ENCODE assay signal across 8 mouse cellular contexts in the genomic region with DNA sequence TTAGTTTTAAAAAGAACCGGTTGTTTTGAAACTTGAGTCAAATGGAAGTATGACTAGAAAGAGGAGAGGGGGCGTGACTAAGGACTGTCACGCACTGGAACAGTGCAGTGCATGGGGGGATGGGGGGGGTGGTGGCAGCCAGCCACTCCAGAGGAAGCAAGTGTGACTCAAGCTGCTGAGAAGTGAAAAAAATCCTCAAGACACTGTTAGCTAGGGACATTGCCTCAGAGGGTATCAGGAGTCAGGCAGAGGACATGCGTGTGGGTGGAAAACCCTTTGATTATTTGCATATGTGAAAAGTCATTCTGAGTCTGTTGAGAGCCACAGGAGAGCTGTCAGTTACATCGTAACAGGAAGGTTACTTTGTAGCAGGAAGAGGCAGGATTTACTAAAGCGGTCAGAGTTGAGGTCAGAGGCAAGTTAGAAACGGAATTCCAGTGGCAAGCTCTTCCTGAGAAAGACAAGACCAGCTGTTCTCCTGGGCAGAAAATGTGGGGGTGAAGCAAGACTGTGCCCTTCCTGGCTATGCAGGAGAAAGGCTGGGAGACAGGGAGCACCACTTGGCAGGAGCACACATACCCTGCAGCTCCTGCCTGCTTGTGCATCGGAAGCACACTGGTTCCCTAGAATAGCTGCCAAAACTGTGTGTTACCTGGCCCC. TPM values are rescaled to one million over a fixed set of nuclear protein-coding genes. Genes with fewer than 3 reads are reported as not detected.
A peak's percentile ranks its signal among the peaks of the same experiment; 100 is the strongest.
DNase-seq lines count a peak whose midpoint lies in the region; ATAC-seq and TF ChIP-seq lines count a peak whose summit lies in the region.

No protein-coding gene starts in this region.

- no peaks in the 10 kb centered on the region for H3K36me3 ChIP-seq in hindbrain, embryonic 13.5 days
- no peaks in the 10 kb centered on the region for H3K36me3 ChIP-seq in hindbrain, embryonic 12.5 days
- no peaks in the 10 kb centered on the region for H3K36me3 ChIP-seq in hindbrain, postnatal 0 days (ENCODE audit: insufficient read depth, low read length)
- H3K36me3 ChIP-seq in liver, embryonic 14.5 days (replicated peaks; ENCODE audit: control insufficient read depth, insufficient read depth, low read depth) = no peaks in the 10 kb centered on the region

- TF ChIP-seq POLR2A in embryonic fibroblast, embryonic 13.5 days (IDR thresholded peaks at IDR 0.05; ENCODE audit: low read depth, low read length) = 0 out of 2 replicates have a peak, but pooled peaks have one; percentile 14

- ATAC-seq in hindbrain, embryonic 13.5 days (ENCODE audit: low FRiP score) = no peak
- no peak for ATAC-seq in hindbrain, embryonic 12.5 days (ENCODE audit: low FRiP score)
- no peak for ATAC-seq in hindbrain, postnatal 0 days
- ATAC-seq in liver, embryonic 14.5 days (ENCODE audit: insufficient read depth) = peak; percentile 69

- H3K27me3 ChIP-seq in hindbrain, embryonic 13.5 days = 0 out of 2 replicates have a peak, but pooled peaks cover 2% of the 10 kb centered on the region
- H3K27me3 ChIP-seq in hindbrain, embryonic 12.5 days = no peaks in the 10 kb centered on the region
- H3K27me3 ChIP-seq in hindbrain, postnatal 0 days (ENCODE audit: insufficient read depth, low read length) = no peaks in the 10 kb centered on the region
- H3K27me3 ChIP-seq in liver, embryonic 14.5 days (ENCODE audit: control insufficient read depth, insufficient read depth, low read length) = no peaks in the 10 kb centered on the region

- TF ChIP-seq EP300 in liver, embryonic 14.5 days (IDR thresholded peaks at IDR 0.05; ENCODE audit: low read depth) = no peak

- TF ChIP-seq CTCF in embryonic fibroblast, embryonic 13.5 days (IDR thresholded peaks at IDR 0.05; ENCODE audit: borderline replicate concordance, insufficient read depth, low read length) = no peak
- no peak for TF ChIP-seq CTCF in hindbrain, postnatal 0 days (IDR thresholded peaks at IDR 0.05; ENCODE audit: low read depth)
- no peak for TF ChIP-seq CTCF in liver, embryonic 14.5 days (IDR thresholded peaks at IDR 0.05; ENCODE audit: low read depth)

- H3K4me1 ChIP-seq in hindbrain, embryonic 13.5 days (replicated peaks) = no peaks in the 10 kb centered on the region; the same call in 1 of the 2 replicates
- H3K4me1 ChIP-seq in hindbrain, embryonic 12.5 days = peaks cover 8% of the 10 kb centered on the region; the same call in 1 of the 2 replicates
- H3K4me1 ChIP-seq in embryonic fibroblast, embryonic 13.5 days (ENCODE audit: control insufficient read depth, insufficient read depth, low read length) = peaks cover 14% of the 10 kb centered on the region; the same call in 1 of the 2 replicates
- H3K4me1 ChIP-seq in hindbrain, postnatal 0 days (ENCODE audit: insufficient read depth, low read length) = peaks cover 3% of the 10 kb centered on the region; the same call in 1 of the 2 replicates
- peaks cover 0 to 13% of the 10 kb centered on the region in 2 experiments; a peak in 2 of 4 replicates for H3K4me1 ChIP-seq in liver, embryonic 14.5 days (replicated peaks; ENCODE audit: control insufficient read depth in 2 of 2, insufficient read depth in 2 of 2, low read length in 1 of 2)

- peak overlapping the region; percentile 37; the same call in 1 of the 2 replicates for H3K27ac ChIP-seq in hindbrain, embryonic 13.5 days
- no peak overlapping the region for H3K27ac ChIP-seq in hindbrain, embryonic 12.5 days
- H3K27ac ChIP-seq in embryonic fibroblast, embryonic 13.5 days (ENCODE audit: insufficient read depth, low read length) = peak overlapping the region; percentile 95
- H3K27ac ChIP-seq in hindbrain, postnatal 0 days = peak overlapping the region; percentile 8; the same call in 1 of the 2 replicates
- peak overlapping the region; percentile 25 for H3K27ac ChIP-seq in liver, embryonic 14.5 days

- peak; percentile 89 for DNase-seq in adipocyte (ENCODE audit: low spot score)
- peak; percentile 45 for DNase-seq in hindbrain, postnatal 0 days (ENCODE audit: low spot score)
- peak; percentile 17 to 56 (median 19) for DNase-seq in liver, embryonic 14.5 days (ENCODE audit: low read depth in 3 of 3, low spot score in 3 of 3)
- peak; percentile 75 for DNase-seq in skeletal muscle tissue, adult 2 months (ENCODE audit: low read depth, low spot score)
- DNase-seq in ovary, adult 18-20 months (ENCODE audit: low spot score) = no peak

- no peaks in the 10 kb centered on the region for H3K9me3 ChIP-seq in hindbrain, embryonic 13.5 days
- H3K9me3 ChIP-seq in hindbrain, embryonic 12.5 days (replicated peaks) = no peaks in the 10 kb centered on the region
- no peaks in the 10 kb centered on the region for H3K9me3 ChIP-seq in hindbrain, postnatal 0 days (ENCODE audit: low read length)
- H3K9me3 ChIP-seq in liver, embryonic 14.5 days (ENCODE audit: control insufficient read depth, low read length) = no peaks in the 10 kb centered on the region

- H3K4me3 ChIP-seq in hindbrain, embryonic 13.5 days = no peak overlapping the region
- H3K4me3 ChIP-seq in hindbrain, embryonic 12.5 days = no peak overlapping the region
- H3K4me3 ChIP-seq in embryonic fibroblast, embryonic 13.5 days (ENCODE audit: insufficient read depth, low read length) = no peak overlapping the region
- no peak overlapping the region for H3K4me3 ChIP-seq in hindbrain, postnatal 0 days (ENCODE audit: low read length)
- H3K4me3 ChIP-seq in liver, embryonic 14.5 days (ENCODE audit: insufficient read depth in 1 of 2, low read depth in 2 of 2, low read length in 2 of 2) = no peak overlapping the region

- 40% methylated on average over 8 of the region's 8 CpGs for WGBS in hindbrain, embryonic 13.5 days
- WGBS in hindbrain, embryonic 12.5 days = 32% methylated on average over 8 of the region's 8 CpGs
- WGBS in hindbrain, postnatal 0 days = 24% methylated on average over 8 of the region's 8 CpGs
- 13% methylated on average over 8 of the region's 8 CpGs for WGBS in liver, embryonic 14.5 days (ENCODE audit: insufficient replicate concordance)

- no peak overlapping the region for H3K4me2 ChIP-seq in hindbrain, embryonic 13.5 days
- no peak overlapping the region for H3K4me2 ChIP-seq in hindbrain, embryonic 12.5 days (replicated peaks)
- no peak overlapping the region for H3K4me2 ChIP-seq in hindbrain, postnatal 0 days (ENCODE audit: low read depth, low read length)
- 0 out of 2 replicates have a peak overlapping the region, but pooled peaks have one; percentile 18 for H3K4me2 ChIP-seq in liver, embryonic 14.5 days (ENCODE audit: low read depth)

- H3K9ac ChIP-seq in hindbrain, embryonic 13.5 days = no peak overlapping the region
- H3K9ac ChIP-seq in hindbrain, embryonic 12.5 days = no peak overlapping the region
- H3K9ac ChIP-seq in hindbrain, postnatal 0 days (replicated peaks; ENCODE audit: low read length) = no peak overlapping the region
- H3K9ac ChIP-seq in liver, embryonic 14.5 days (replicated peaks) = no peak overlapping the region

RNA-seq across cellular contexts. Expression of gene Stoml1, which starts 22.3 kb away (rescaled TPM):
- 105 and 116 TPM in 2 replicates for polyA plus RNA-seq in hindbrain, embryonic 13.5 days (2015; fragmentation: Nextera tagmentation; extraction: Ambion mirVana)
- polyA plus RNA-seq in hindbrain, embryonic 12.5 days (2016; fragmentation: Nextera tagmentation; extraction: Ambion mirVana) = 63.0 and 67.8 TPM in 2 replicates
- 25.9 and 27.0 TPM in 2 replicates for polyA plus RNA-seq in embryonic fibroblast, embryonic 13.5 days (2011; ENCODE audit: insufficient read length, low read depth, missing spikeins)
- total RNA-seq in hindbrain, postnatal 0 days (2014; rRNA removed) = 145 and 157 TPM in 2 replicates
- polyA plus RNA-seq in hindbrain, postnatal 0 days (2015; fragmentation: Nextera tagmentation; extraction: Ambion mirVana) = 136 and 141 TPM in 2 replicates
- 4.1 and 4.8 TPM in 2 replicates for polyA plus RNA-seq in liver, embryonic 14.5 days (2012; rRNA removed)
- polyA plus RNA-seq in liver, embryonic 14.5 days (2014; fragmentation: Nextera tagmentation; extraction: Ambion mirVana) = 2.5 and 3.8 TPM in 2 replicates

RNA-seq across cellular contexts. Expression of gene Pml, which starts 25.7 kb away (rescaled TPM):
- 4.0 and 4.7 TPM in 2 replicates for polyA plus RNA-seq in hindbrain, embryonic 13.5 days (2015; fragmentation: Nextera tagmentation; extraction: Ambion mirVana)
- 9.8 and 10.1 TPM in 2 replicates for polyA plus RNA-seq in hindbrain, embryonic 12.5 days (2016; fragmentation: Nextera tagmentation; extraction: Ambion mirVana)
- 56.3 and 86.6 TPM in 2 replicates for polyA plus RNA-seq in embryonic fibroblast, embryonic 13.5 days (2011; ENCODE audit: insufficient read length, low read depth, missing spikeins)
- total RNA-seq in hindbrain, postnatal 0 days (2014; rRNA removed) = 11.4 and 17.0 TPM in 2 replicates
- 3.2 and 4.8 TPM in 2 replicates for polyA plus RNA-seq in hindbrain, postnatal 0 days (2015; fragmentation: Nextera tagmentation; extraction: Ambion mirVana)
- polyA plus RNA-seq in liver, embryonic 14.5 days (2012; rRNA removed) = 16.7 and 17.6 TPM in 2 replicates
- polyA plus RNA-seq in liver, embryonic 14.5 days (2014; fragmentation: Nextera tagmentation; extraction: Ambion mirVana) = 17.1 and 19.3 TPM in 2 replicates

RNA-seq across cellular contexts. Expression of gene Loxl1, which starts 37.7 kb away (rescaled TPM):
- polyA plus RNA-seq in hindbrain, embryonic 13.5 days (2015; fragmentation: Nextera tagmentation; extraction: Ambion mirVana) = 8.0 and 8.1 TPM in 2 replicates
- 19.2 and 23.8 TPM in 2 replicates for polyA plus RNA-seq in hindbrain, embryonic 12.5 days (2016; fragmentation: Nextera tagmentation; extraction: Ambion mirVana)
- polyA plus RNA-seq in embryonic fibroblast, embryonic 13.5 days (2011; ENCODE audit: insufficient read length, low read depth, missing spikeins) = 158 and 210 TPM in 2 replicates
- 11.9 and 13.8 TPM in 2 replicates for total RNA-seq in hindbrain, postnatal 0 days (2014; rRNA removed)
- 9.1 and 9.7 TPM in 2 replicates for polyA plus RNA-seq in hindbrain, postnatal 0 days (2015; fragmentation: Nextera tagmentation; extraction: Ambion mirVana)
- 0.89 and 1.2 TPM in 2 replicates for polyA plus RNA-seq in liver, embryonic 14.5 days (2012; rRNA removed)
- polyA plus RNA-seq in liver, embryonic 14.5 days (2014; fragmentation: Nextera tagmentation; extraction: Ambion mirVana) = 0.80 and 1.1 TPM in 2 replicates
